In the genomic region with DNA sequence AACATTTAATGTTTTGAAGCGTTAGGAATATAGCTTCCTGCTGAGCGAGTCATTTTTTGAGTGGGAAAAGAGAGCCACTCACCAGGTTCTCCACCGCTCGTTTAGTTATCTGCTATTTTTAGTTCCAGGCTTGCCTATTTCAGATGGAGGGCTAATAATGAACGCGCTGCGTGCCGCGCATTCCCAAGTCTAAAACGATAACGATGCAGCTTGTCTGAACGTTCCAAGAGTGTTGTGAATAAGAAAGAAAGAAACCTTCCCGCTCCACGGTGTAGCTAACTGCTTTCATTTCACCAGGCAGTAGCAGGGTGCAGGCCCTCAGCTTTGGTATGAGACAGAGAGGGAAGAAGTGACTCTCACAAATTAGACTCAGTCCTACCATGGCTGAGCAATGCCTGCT, we compare ENCODE assay signal across 11 mouse cellular contexts.
DNase-seq lines count a peak whose midpoint lies in the region; ATAC-seq and TF ChIP-seq lines count a peak whose summit lies in the region.
"Had no signal": no experiment of that assay in that cellular context is flagged by ENCODE, and none has a peak within 500 bp of the region (broad histone marks: within the 10 kb centered on the region; RNA-seq: fewer than 3 reads in every experiment).

No protein-coding gene starts in this region.

- no peak for TF ChIP-seq EP300 in liver, postnatal 0 days (IDR thresholded peaks at IDR 0.05; ENCODE audit: low read depth)

- H3K4me3 ChIP-seq in heart, embryonic 11.5 days (ENCODE audit: low read depth, low read length) = peak overlapping the region; percentile 3; the same call in 1 of the 2 replicates
- no peak overlapping the region for H3K4me3 ChIP-seq in midbrain, embryonic 14.5 days (replicated peaks; ENCODE audit: low read depth, low read length)
- H3K4me3 ChIP-seq in limb, embryonic 10.5 days = no peak overlapping the region
- H3K4me3 ChIP-seq in liver, postnatal 0 days (ENCODE audit: low read depth, low read length) = no peak overlapping the region

- DNase-seq in heart, adult 11 months = peak; percentile 85
- no peak for DNase-seq in heart, adult 9 months (ENCODE audit: low spot score in 2 of 2)
- peak; percentile 76 for DNase-seq in brain, adult 2 months (ENCODE audit: low read depth, low spot score)
- peak; percentile 24 for DNase-seq in midbrain, embryonic 14.5 days
- no peak for DNase-seq in adrenal gland, postnatal 36 days
- DNase-seq in limb, embryonic 10.5 days (ENCODE audit: low spot score) = no peak
- no peak for DNase-seq in liver, postnatal 0 days
- DNase-seq: gastrocnemius, postnatal 25 days had no signal

- ATAC-seq in heart, embryonic 11.5 days (replicated peaks; ENCODE audit: insufficient number of reproducible peaks, low FRiP score, low TSS enrichment) = no peak; the same call in 1 of the 2 replicates
- no peak for ATAC-seq in midbrain, embryonic 14.5 days (ENCODE audit: low FRiP score, low TSS enrichment)
- no peak for ATAC-seq in liver, postnatal 0 days

- H3K36me3 ChIP-seq in heart, embryonic 11.5 days (ENCODE audit: control insufficient read depth, insufficient read depth, low read length) = no peaks in the 10 kb centered on the region
- no peaks in the 10 kb centered on the region for H3K36me3 ChIP-seq in midbrain, embryonic 14.5 days (ENCODE audit: control insufficient read depth, insufficient read depth, low read length)
- no peaks in the 10 kb centered on the region for H3K36me3 ChIP-seq in limb, embryonic 10.5 days
- H3K36me3 ChIP-seq in liver, postnatal 0 days (replicated peaks; ENCODE audit: insufficient read depth, low read length) = no peaks in the 10 kb centered on the region

- WGBS in heart, embryonic 11.5 days (ENCODE audit: insufficient replicate concordance) = 37% methylated on average over 14 of the region's 14 CpGs
- WGBS in midbrain, embryonic 14.5 days = 80% methylated on average over 14 of the region's 14 CpGs
- 83% methylated on average over 14 of the region's 14 CpGs for WGBS in limb, embryonic 10.5 days
- WGBS in liver, postnatal 0 days (ENCODE audit: insufficient replicate concordance) = 72% methylated on average over 14 of the region's 14 CpGs

- peak overlapping the region; percentile 22; the same call in 1 of the 2 replicates for H3K9ac ChIP-seq in heart, embryonic 11.5 days (ENCODE audit: low read depth, low read length)
- H3K9ac ChIP-seq in midbrain, embryonic 14.5 days (replicated peaks; ENCODE audit: low read length) = no peak overlapping the region
- no peak overlapping the region for H3K9ac ChIP-seq in liver, postnatal 0 days (replicated peaks)

- peak overlapping the region; percentile 55 for H3K4me2 ChIP-seq in heart, embryonic 11.5 days
- H3K4me2 ChIP-seq in midbrain, embryonic 14.5 days (ENCODE audit: low read length) = no peak overlapping the region
- H3K4me2 ChIP-seq in liver, postnatal 0 days (ENCODE audit: low read depth, low read length) = no peak overlapping the region

- no peaks in the 10 kb centered on the region for H3K9me3 ChIP-seq in heart, embryonic 11.5 days (replicated peaks; ENCODE audit: control insufficient read depth, low read length)
- H3K9me3 ChIP-seq in midbrain, embryonic 14.5 days (ENCODE audit: control insufficient read depth, low read length) = no peaks in the 10 kb centered on the region
- H3K9me3 ChIP-seq in limb, embryonic 10.5 days (replicated peaks) = no peaks in the 10 kb centered on the region
- no peaks in the 10 kb centered on the region for H3K9me3 ChIP-seq in liver, postnatal 0 days (ENCODE audit: low read length)

- peaks cover 14% of the 10 kb centered on the region for H3K4me1 ChIP-seq in heart, embryonic 11.5 days (ENCODE audit: control insufficient read depth, insufficient read depth, low read length)
- no peaks in the 10 kb centered on the region for H3K4me1 ChIP-seq in midbrain, embryonic 14.5 days (ENCODE audit: control insufficient read depth, insufficient read depth, low read length)
- no peaks in the 10 kb centered on the region for H3K4me1 ChIP-seq in limb, embryonic 10.5 days
- H3K4me1 ChIP-seq in liver, postnatal 0 days (ENCODE audit: insufficient read depth) = no peaks in the 10 kb centered on the region

- H3K27ac ChIP-seq in heart, embryonic 11.5 days (ENCODE audit: low read depth, low read length) = peak overlapping the region; percentile 95
- H3K27ac ChIP-seq in midbrain, embryonic 14.5 days (replicated peaks; ENCODE audit: low read depth, low read length) = no peak overlapping the region
- H3K27ac ChIP-seq in limb, embryonic 10.5 days = no peak overlapping the region
- no peak overlapping the region for H3K27ac ChIP-seq in liver, postnatal 0 days (ENCODE audit: low read depth)
- H3K27ac ChIP-seq: macrophage; stomach, postnatal 0 days had no signal

- H3K27me3 ChIP-seq in heart, embryonic 11.5 days (ENCODE audit: control insufficient read depth, insufficient read depth, low read length) = no peaks in the 10 kb centered on the region
- no peaks in the 10 kb centered on the region for H3K27me3 ChIP-seq in midbrain, embryonic 14.5 days (ENCODE audit: control insufficient read depth, insufficient read depth, low read length)
- no peaks in the 10 kb centered on the region for H3K27me3 ChIP-seq in limb, embryonic 10.5 days (ENCODE audit: low read depth, poor library complexity, severe bottlenecking)
- H3K27me3 ChIP-seq in liver, postnatal 0 days (ENCODE audit: insufficient read depth, low read length) = no peaks in the 10 kb centered on the region

- no peak for TF ChIP-seq CTCF in liver, postnatal 0 days (IDR thresholded peaks at IDR 0.05; ENCODE audit: low read depth)

Comparison
In these comparisons a context has a peak if more than half of its experiments do, and no peak if none do; other contexts are left out.
1. DNase-seq: peak in heart, adult 11 months (single experiment), brain, adult 2 months (single experiment) and midbrain, embryonic 14.5 days (single experiment); none in heart, adult 9 months (0 of 2), adrenal gland, postnatal 36 days (0 of 2), limb, embryonic 10.5 days (single experiment) and liver, postnatal 0 days (single experiment).